In genomic region chr6:56923331-56923725, GRCm38 (mm10) we compare ENCODE assay signal across 7 mouse cellular contexts. TPM values are rescaled to one million over a fixed set of nuclear protein-coding genes. Genes with fewer than 3 reads are reported as not detected.
DNase-seq lines count a peak whose midpoint lies in the region; ATAC-seq and TF ChIP-seq lines count a peak whose summit lies in the region.

No protein-coding gene starts in this region.

- TF ChIP-seq CTCF in spleen, adult 2 months (IDR thresholded peaks at IDR 0.05; ENCODE audit: extremely low read depth, insufficient read depth, insufficient read length, insufficient replicate concordance): no peak

- no peaks in the 10 kb centered on the region; the same call in 1 of the 2 replicates for H3K4me1 ChIP-seq in spleen, adult 2 months (ENCODE audit: control insufficient read depth, insufficient read depth, insufficient read length)
- peaks cover 21% of the 10 kb centered on the region for H3K4me1 ChIP-seq in embryonic facial prominence, embryonic 13.5 days
- peaks cover 10% of the 10 kb centered on the region; the same call in 1 of the 2 replicates for H3K4me1 ChIP-seq in midbrain, embryonic 12.5 days

- no peak for DNase-seq in spleen, adult 2 months (ENCODE audit: low read depth in 1 of 2, low spot score in 2 of 2)
- DNase-seq in spleen, adult 12 weeks (ENCODE audit: low spot score): no peak
- no peak for DNase-seq in left cerebral cortex, postnatal 25 days (ENCODE audit: low spot score in 2 of 2)
- DNase-seq in ovary, adult 18-20 months (ENCODE audit: low spot score): no peak

- no peaks in the 10 kb centered on the region for H3K36me3 ChIP-seq in spleen, adult 2 months (ENCODE audit: control insufficient read depth, insufficient read depth, low read length)
- H3K36me3 ChIP-seq in embryonic facial prominence, embryonic 13.5 days: no peaks in the 10 kb centered on the region
- H3K36me3 ChIP-seq in midbrain, embryonic 12.5 days: no peaks in the 10 kb centered on the region

- peak overlapping the region; percentile 82 for H3K9ac ChIP-seq in embryonic facial prominence, embryonic 13.5 days
- peak overlapping the region; percentile 82 for H3K9ac ChIP-seq in midbrain, embryonic 12.5 days (replicated peaks)

- WGBS in spleen, adult 2 months: under 1% methylated on average over 25 of the region's 25 CpGs
- under 1% methylated on average over 25 of the region's 25 CpGs for WGBS in embryonic facial prominence, embryonic 13.5 days
- under 1% methylated on average over 25 of the region's 25 CpGs for WGBS in midbrain, embryonic 12.5 days

- intact Hi-C loops in left cerebral cortex, postnatal 25 days (cut with DNase I): loop anchor here (5.0 to 10.0 kb wide), 3 partner anchors 116 to 781 kb away; partner anchors contain the start of gene Lancl2

- peak; percentile 20; the same call in 1 of the 2 replicates for ATAC-seq in embryonic facial prominence, embryonic 13.5 days (ENCODE audit: insufficient number of reproducible peaks, insufficient read depth, low FRiP score, low TSS enrichment, low read depth)
- peak; percentile 5 for ATAC-seq in inflammation-experienced regulatory T-cells, adult 6 months
- ATAC-seq in midbrain, embryonic 12.5 days (ENCODE audit: low FRiP score, low read depth): no peak; the same call in 1 of the 2 replicates

- peak overlapping the region; percentile 88 for H3K4me3 ChIP-seq in spleen, adult 2 months (ENCODE audit: extremely low read depth, insufficient read depth, insufficient read length)
- H3K4me3 ChIP-seq in embryonic facial prominence, embryonic 13.5 days: peak overlapping the region; percentile 74
- H3K4me3 ChIP-seq in midbrain, embryonic 12.5 days: peak overlapping the region; percentile 75

- no peaks in the 10 kb centered on the region for H3K9me3 ChIP-seq in embryonic facial prominence, embryonic 13.5 days
- H3K9me3 ChIP-seq in midbrain, embryonic 12.5 days: no peaks in the 10 kb centered on the region

- H3K4me2 ChIP-seq in embryonic facial prominence, embryonic 13.5 days: peak overlapping the region; percentile 66
- peak overlapping the region; percentile 55 for H3K4me2 ChIP-seq in midbrain, embryonic 12.5 days (replicated peaks)

- H3K27ac ChIP-seq in spleen, adult 2 months (ENCODE audit: insufficient read depth, low read length): peak overlapping the region; percentile 84
- peak overlapping the region; percentile 88 for H3K27ac ChIP-seq in embryonic facial prominence, embryonic 13.5 days
- peak overlapping the region; percentile 81 for H3K27ac ChIP-seq in midbrain, embryonic 12.5 days (replicated peaks)

- no peak for TF ChIP-seq POLR2A in spleen, adult 2 months (IDR thresholded peaks at IDR 0.05; ENCODE audit: low read depth, low read length)

- no peaks in the 10 kb centered on the region for H3K27me3 ChIP-seq in spleen, adult 2 months (ENCODE audit: control insufficient read depth, insufficient read depth, low read length)
- H3K27me3 ChIP-seq in embryonic facial prominence, embryonic 13.5 days: no peaks in the 10 kb centered on the region
- H3K27me3 ChIP-seq in midbrain, embryonic 12.5 days: 0 out of 2 replicates have a peak, but pooled peaks cover 6% of the 10 kb centered on the region

RNA-seq across cellular contexts. Expression of gene Nt5c3, which starts 0.4 kb away (rescaled TPM):
- polyA plus RNA-seq in spleen, adult 2 months (2012; rRNA removed): 7.8 and 10.4 TPM in 2 replicates
- polyA plus RNA-seq in embryonic facial prominence, embryonic 13.5 days (2015; fragmentation: Nextera tagmentation; extraction: Ambion mirVana): 66.0 and 67.4 TPM in 2 replicates
- polyA plus RNA-seq in inflammation-experienced regulatory T-cells, adult 6 months (2017; shearing (Covaris generic)): 10 to 100 TPM; 55.7 to 77.7 (median 57.7) TPM
- polyA plus RNA-seq in midbrain, embryonic 12.5 days (2016; fragmentation: Nextera tagmentation; extraction: Ambion mirVana): 94.8 and 98.5 TPM in 2 replicates
- 10 to 100 TPM; 50.9 to 51.7 TPM for total RNA-seq in left cerebral cortex, postnatal 25 days (2021)

RNA-seq across cellular contexts. Expression of gene Vmn1r4, which starts 0.5 kb away (rescaled TPM):
- 0.05 TPM in 1 of 2 replicates, not detected in the other for polyA plus RNA-seq in spleen, adult 2 months (2012; rRNA removed)
- 0.22 and 0.72 TPM in 2 replicates for polyA plus RNA-seq in embryonic facial prominence, embryonic 13.5 days (2015; fragmentation: Nextera tagmentation; extraction: Ambion mirVana)
- polyA plus RNA-seq in inflammation-experienced regulatory T-cells, adult 6 months (2017; shearing (Covaris generic)): not detected
- 0.42 and 0.68 TPM in 2 replicates for polyA plus RNA-seq in midbrain, embryonic 12.5 days (2016; fragmentation: Nextera tagmentation; extraction: Ambion mirVana)
- under 1 TPM; 0.46 to 0.48 TPM for total RNA-seq in left cerebral cortex, postnatal 25 days (2021)

RNA-seq across cellular contexts. Expression of gene Vmn1r5, which starts 46.7 kb away (rescaled TPM):
- polyA plus RNA-seq in spleen, adult 2 months (2012; rRNA removed): not detected in 2 replicates
- not detected in 2 replicates for polyA plus RNA-seq in embryonic facial prominence, embryonic 13.5 days (2015; fragmentation: Nextera tagmentation; extraction: Ambion mirVana)
- polyA plus RNA-seq in inflammation-experienced regulatory T-cells, adult 6 months (2017; shearing (Covaris generic)): not detected
- not detected in 2 replicates for polyA plus RNA-seq in midbrain, embryonic 12.5 days (2016; fragmentation: Nextera tagmentation; extraction: Ambion mirVana)
- total RNA-seq in left cerebral cortex, postnatal 25 days (2021): not detected
